Mouse (Mus musculus): Measurements from ENCODE around the gene 4930474N05Rik.

The 4930474N05Rik gene

GRCm38 (mm10) chr14:36094617-36095016 lies at the start of gene 4930474N05Rik:
TSS of gene 4930474N05Rik (plus strand) at chr14:36094917.
- DNase-seq, result no peak

GRCm38 (mm10) chr14:36048746-36049391 lies 45.8 kb upstream of the 4930474N05Rik start:
- no peak for DNase-seq

- no peak for DNase-seq
Measured at GRCm38 (mm10) chr14:36053281-36053680, 41.4 kb upstream of the 4930474N05Rik start.

DNA sequence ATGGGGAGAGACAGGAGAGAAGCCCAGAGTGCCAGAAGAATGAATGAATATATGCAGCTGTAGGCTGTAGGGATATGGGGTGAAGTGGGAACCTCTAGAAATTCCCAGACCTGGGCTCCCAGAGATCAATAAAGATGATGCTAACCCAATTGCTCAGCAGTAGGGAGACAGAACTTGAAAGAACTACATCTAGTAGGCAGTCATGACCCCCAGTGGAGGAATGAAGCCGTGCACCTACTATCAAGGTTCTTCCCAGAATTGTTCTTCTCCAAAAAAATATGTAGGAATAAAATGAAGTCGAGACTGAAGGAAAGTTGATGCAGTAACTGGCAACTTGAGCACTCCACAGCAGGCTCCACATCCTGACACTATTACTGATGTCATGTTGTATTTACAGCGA lies 3.8 kb downstream of the 4930474N05Rik start:
- no peak for DNase-seq

DNA sequence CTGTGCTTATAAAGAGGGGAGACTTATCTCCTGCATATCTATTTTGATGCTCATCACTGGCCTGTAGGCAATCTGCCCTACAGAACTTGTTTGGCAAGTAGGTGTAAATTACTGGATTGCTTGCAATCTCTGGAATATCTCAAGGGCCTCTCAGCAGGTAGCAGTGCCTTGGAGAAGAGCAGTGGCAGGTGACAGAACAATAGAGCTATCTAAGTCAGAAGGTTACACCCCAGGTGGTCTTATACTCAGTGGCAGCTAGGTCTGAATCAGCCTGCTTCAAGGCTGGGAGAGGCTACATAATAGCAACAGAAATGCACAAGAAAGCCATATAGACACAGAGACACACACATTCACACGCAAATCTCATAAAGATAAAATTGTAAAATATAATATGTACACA lies 4.9 kb downstream of the 4930474N05Rik start:
- no peak for DNase-seq

DNA sequence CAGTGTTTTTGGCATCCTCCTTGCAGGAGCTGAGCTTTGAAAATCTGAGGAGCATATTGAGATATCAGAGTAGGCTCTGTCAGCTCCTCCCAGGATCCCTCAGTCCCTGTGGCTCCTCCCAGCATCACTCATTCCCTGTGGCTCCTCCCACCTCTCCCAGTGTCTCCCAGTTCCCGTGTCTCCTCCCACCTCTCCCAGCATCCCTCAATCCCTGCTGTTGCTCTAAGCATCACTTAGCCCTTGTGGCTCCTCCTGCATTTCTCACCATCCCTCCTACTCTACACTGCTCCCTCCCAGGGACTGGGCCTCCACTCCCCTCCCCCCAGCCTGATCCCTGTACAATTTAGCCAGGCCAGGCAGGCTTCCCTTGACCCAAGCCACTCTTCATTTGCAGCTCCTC lies 6.0 kb downstream of the 4930474N05Rik start:
- no peak for DNase-seq

GRCm38 (mm10) chr14:36114481-36114880 lies 19.8 kb downstream of the 4930474N05Rik start:
- peak; percentile 19 for DNase-seq

DNA sequence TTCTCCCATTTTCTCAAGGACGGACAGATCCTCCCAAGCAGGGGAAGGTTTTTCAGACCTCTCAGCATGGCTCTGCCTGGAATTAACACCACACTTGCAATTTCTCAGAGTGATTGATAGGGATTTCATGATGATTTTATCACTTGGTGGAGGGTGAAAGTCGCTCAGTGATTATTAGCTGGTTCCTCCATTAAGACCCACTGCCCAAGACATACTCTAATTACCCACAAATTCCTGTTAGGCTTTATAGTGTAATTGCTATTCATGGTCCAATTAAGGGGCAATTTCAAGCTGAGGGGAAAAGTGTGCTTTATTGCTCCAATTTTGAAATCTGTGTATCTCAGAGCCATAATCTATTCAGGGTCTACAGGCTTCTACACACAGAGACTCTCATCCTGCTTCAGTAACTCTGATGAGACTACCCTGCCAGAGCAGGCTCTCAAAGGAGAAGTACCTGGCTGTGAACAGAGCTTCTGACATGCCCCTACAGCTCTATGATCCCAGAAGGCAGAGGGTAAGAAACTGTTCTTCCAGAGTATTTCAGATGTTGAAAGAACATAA lies 29.1 kb downstream of the 4930474N05Rik start:
- no peak for DNase-seq

- DNase-seq, result no peak
Measured at GRCm38 (mm10) chr14:36135749-36136148, 41.0 kb downstream of the 4930474N05Rik start.

DNA sequence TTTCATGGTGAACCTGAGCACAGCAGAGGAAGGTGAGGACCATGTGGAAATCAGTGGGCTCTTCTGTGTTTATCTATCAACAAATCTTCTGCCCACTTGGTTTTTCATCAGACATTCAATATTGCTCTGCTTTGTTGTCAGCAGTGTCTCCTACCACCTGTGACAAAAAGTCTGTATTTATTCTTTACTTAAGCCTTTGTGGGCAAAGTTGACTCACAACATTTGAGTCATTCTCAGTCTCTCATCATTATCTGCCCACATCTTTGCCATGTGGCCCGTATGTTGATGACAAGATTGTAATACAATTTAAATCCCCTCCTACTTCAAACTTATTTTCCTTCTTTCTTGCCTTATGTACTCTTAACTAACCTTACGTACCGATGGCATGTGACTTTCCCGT lies 43.0 kb downstream of the 4930474N05Rik start:
- DNase-seq, result no peak

DNA sequence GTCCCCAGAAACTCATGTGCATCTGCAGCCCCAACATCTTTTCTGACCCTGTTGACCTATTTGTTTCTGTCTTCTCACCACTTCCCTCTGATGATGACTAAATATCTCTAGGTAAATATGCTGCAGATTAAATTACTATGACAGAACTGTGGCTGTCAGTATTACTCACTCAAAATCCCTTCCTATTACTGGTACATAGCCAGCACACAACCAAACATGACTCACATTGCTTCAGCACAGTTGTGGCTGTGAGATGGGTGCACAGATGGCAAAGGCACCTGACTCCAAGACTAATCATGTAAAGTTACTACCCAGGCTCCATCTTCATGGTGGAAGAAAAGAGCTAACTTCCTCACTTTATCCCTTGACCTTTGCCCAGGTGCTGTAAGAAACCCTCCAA lies 50.5 kb downstream of the 4930474N05Rik start:
- peak; percentile 18 for DNase-seq

All from layer of hippocampus, adult 9-11 months (tissue).